Mouse (Mus musculus) embryo, embryonic 10.5 days (tissue): Measurements from ENCODE around the gene App.

Experiments used
- DNase-seq: peaks from one replicate; pipeline ENCODE4 v3.0.0-alpha.2; 2015; ENCODE audit warnings: low spot score

The App gene

GRCm38 (mm10) chr16:85075330-85075729 is 98.2 kb downstream of the App start:
- no peak for DNase-seq

GRCm38 (mm10) chr16:85074889-85075288 is 98.7 kb downstream of the App start:
- no peak for DNase-seq

- DNase-seq: no peak
Measured at GRCm38 (mm10) chr16:85072624-85073023, 100.9 kb downstream of the App start.

- no peak for DNase-seq
Measured at GRCm38 (mm10) chr16:85071791-85072190, 101.8 kb downstream of the App start.

GRCm38 (mm10) chr16:85071248-85071647 is 102.3 kb downstream of the App start:
- DNase-seq: no peak

- no peak for DNase-seq
Measured at GRCm38 (mm10) chr16:85067254-85067893, 106.2 kb downstream of the App start.

GRCm38 (mm10) chr16:85066227-85066626 is 107.3 kb downstream of the App start:
- DNase-seq: no peak

- no peak for DNase-seq
Measured at GRCm38 (mm10) chr16:85064800-85065199, 108.8 kb downstream of the App start.

DNA sequence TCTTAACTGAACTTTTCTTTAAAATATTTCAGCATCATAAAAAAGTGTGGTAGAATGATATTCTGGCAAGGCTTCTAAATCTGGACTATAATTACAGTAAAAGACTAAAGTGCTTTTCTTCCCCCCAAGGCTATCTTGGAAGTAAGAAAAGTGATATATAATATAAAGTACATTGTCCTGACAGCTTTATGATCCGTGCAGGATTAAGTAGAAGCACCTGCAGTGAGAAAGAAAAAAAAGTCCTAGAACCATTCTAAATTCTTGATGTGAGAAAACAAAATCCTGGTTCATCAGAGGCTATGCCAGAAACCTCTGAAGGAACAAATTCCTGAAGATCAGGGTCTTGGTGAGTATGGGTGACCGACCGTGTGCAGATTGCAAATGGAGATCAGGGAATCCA is 110.8 kb downstream of the App start:
- no peak for DNase-seq

DNA sequence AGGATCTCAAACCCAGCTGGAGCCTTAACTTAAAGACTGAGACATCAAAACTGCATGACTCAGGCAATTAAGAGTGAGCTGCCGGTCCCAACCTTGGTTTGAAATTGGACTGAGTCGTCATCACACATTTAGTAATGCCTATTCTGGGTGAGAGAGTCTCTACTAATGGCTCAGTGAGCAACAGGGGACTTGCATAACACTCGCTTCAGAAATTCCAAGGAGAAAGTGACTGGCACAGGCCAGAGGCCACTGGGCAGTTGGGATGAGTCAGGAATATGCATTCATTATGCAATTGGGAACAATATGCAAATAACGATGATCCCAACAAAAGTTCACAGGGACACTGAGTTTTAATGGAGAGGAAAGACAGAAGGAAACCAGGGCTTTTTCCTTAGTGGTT is 111.8 kb downstream of the App start:
- no peak for DNase-seq

- no peak for DNase-seq
Measured at GRCm38 (mm10) chr16:85058138-85058537, 115.4 kb downstream of the App start.

DNA sequence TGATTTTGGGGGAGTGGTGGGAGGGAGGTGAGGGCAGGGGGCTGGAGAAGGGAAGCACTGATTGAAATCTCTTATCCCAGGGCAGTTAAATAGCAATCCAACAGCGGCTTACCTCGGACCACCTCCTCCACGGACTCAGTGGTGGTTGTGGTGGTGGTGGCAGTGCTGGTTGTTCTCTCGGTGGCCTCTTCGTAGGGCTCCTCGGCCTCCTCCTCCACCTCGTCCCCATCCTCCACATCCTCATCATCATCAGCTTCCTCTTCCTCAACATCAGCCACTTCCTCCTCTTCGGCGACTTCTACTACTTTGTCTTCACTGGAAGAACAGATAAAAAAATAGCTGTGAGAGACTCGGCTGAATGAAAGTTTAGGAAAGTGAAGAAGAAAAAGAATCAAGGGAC is 117.4 kb downstream of the App start:
- DNase-seq: no peak

- no peak for DNase-seq
Measured at GRCm38 (mm10) chr16:85053996-85054395, 119.6 kb downstream of the App start.

DNA sequence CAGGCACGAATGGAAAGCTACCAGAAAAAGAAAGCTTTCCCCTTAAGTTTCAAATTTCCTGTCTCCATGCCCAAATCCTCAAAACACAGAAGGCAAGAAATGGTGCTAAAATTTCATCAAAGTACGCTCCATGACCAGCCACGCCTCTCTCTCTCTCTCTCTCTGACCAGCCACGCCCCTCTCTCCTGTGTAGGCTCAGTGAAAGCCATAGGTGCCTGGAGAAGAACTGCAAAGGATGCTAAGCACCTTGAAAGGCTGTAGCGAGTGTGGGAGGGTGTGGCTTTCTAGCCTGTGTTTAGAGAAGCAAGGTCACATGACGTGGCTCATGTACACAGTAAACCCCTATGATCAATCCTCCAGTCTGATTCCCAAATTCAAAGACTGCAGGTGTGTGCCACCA is 126.3 kb downstream of the App start:
- no peak for DNase-seq

GRCm38 (mm10) chr16:85041153-85041959 is 132.2 kb downstream of the App start:
- DNase-seq: peak; percentile 33

DNA sequence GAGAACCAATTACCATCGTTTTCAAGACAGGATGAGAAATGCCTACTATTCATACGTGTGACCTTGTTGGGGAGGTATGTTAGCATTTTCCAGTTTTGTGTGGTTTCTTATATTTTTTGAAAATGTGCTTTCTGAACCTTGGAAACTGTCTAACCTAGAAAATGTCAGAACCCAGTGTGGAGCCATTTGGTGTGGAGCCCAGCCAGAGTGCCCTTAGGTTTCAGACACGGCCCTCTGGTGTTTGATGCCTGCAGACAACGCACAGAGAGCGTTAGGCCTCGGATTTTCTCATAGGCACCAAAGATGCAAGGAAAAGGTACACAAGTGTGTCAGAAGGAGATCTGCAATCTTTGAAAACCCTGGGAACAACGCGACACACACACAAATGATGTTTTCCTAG is 134.8 kb downstream of the App start:
- DNase-seq: no peak

DNA sequence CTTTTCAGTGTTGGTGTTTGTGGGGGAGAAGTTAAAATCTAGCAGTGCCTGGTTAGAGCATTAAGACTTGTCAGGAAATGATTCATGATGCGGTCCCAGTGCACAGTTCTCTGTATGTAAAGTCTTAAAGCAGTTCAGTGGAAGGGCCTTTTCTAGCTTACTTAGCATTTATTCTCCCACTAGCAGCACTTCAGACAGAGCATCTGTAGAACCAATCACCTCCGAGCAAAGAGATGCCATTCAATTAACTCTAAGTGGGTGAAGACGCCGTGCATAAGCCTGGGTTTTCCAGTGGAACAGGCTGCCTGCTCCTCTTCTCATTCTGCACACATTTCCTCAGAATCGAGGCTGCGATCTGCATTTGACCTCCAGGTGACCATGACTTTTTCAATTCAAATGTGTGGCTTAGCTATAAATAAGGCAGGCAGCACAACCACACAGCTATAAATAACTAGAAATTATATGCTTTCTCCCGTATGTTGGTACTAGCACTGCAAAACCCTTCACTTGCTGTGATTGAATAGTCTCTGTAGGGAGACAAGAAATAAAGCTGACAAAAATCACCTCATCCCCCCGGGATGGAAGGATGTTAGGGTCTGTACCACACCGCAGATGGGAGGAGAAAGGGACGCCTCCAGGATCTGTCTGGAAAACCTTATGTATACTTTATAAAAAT is 135.5 kb downstream of the App start:
- peak; percentile 18 for DNase-seq

GRCm38 (mm10) chr16:85035815-85036214 is 137.8 kb downstream of the App start:
- no peak for DNase-seq

- DNase-seq: no peak
Measured at GRCm38 (mm10) chr16:85033747-85034146, 139.8 kb downstream of the App start.

- no peak for DNase-seq
Measured at GRCm38 (mm10) chr16:85030810-85031209, 142.8 kb downstream of the App start.

GRCm38 (mm10) chr16:85028396-85028795 is 145.2 kb downstream of the App start:
- no peak for DNase-seq

GRCm38 (mm10) chr16:85024706-85025105 is 148.9 kb downstream of the App start:
- no peak for DNase-seq

GRCm38 (mm10) chr16:85023106-85023505 is 150.5 kb downstream of the App start:
- DNase-seq: no peak
